Mouse (Mus musculus): ENCODE results near the gene Myl12a.

GRCm38 (mm10) chr17:70992662-70993061, 10.0 kb downstream of the Myl12a start:
- TF ChIP-seq CTCF (conservative IDR thresholded peaks at IDR 0.05; ENCODE audit: insufficient read depth, insufficient read length, low read depth, low read length) (no peak), POLR2A (IDR thresholded peaks at IDR 0.05; ENCODE audit: low read depth, low read length) (no peak)
